Mouse (Mus musculus) urinary bladder, adult 18-20 months (tissue): Measurements from ENCODE around the gene Trnau1ap.
"Not testable (repeated sequence)": the region's sequence is repeated elsewhere in the genome, so short reads cannot be mapped to it uniquely, and the experiment has no call there.

ENCODE experiments used
- DNase-seq, 2 experiments: peaks; one replicate each; pipeline ENCODE4 v3.0.0; 2022; ENCODE audit warnings: low spot score in 2 of 2, mixed read lengths in 2 of 2

The Trnau1ap gene

DNA sequence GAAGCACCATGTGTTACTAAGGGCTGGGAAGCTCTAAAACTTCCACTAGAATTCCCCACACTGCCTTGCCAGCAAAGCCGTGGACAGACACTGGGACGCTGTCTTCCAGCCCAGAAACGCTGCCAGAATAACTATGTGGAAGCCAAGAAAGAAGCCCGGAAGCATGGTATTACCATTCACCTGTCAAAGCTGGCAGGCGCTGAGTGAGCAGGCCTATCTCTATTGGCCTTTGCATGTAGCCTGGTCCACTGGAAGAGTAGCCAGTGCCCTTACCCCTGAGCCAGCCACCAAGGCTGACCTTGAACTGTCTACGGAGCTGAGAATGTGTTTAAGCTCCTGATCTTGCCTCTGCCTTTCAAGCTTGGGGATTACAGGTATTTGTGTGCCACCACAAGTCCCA is 27.9 kb downstream of the Trnau1ap start:
- no peak for DNase-seq

DNA sequence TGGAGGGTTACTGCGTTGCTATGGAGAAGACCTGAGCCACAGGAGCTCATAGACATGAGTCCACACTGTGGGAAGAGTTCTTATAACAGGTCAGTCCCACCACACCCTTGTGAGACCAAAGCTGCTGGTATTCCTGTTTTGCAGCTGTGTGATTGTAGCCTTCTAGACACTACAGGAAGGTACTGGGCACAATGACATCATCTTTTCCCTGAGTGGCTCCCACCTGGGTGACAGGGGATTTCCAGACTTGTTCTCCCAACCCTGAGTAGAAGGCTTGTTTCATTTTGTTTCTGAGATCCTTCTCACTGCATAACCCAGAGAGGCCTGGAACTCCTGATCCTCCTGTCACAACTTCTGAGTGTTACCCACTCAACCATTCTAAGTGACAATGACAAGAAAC is 29.5 kb downstream of the Trnau1ap start:
- DNase-seq, result no peak

DNA sequence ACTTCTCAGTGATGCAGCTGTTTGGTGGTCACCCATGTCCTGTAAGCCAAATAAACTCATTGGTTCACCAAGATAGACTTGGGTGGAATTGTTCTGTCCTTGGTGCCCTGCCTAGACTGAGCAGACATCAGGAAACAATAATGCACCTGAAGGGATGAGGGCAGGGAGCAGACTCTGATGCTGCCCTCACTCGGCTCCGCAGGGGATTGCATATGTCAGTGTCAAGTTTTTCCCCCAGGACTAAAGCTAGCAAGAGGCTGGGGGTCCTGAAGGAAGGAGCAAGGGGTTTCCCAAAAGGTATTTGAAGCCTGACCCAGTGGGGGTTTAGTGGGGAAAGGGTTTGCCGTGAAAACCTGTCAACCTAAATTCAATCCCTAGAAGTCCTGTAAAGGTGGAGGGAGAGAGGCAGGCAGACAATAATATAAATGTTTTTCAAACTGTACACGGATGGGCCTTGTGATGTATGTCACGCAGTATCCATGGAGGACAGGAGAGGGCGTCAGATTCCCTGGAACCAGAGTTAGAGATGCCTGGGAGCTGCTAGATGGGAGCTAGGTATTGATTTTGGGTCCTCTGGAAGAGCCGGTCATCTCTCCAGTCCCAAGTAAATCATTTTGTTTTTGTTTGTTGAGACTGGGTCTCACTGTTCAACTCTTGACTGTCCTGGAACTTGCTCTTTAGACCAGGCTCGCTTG is 33.5 kb downstream of the Trnau1ap start:
- DNase-seq, result no peak

DNA sequence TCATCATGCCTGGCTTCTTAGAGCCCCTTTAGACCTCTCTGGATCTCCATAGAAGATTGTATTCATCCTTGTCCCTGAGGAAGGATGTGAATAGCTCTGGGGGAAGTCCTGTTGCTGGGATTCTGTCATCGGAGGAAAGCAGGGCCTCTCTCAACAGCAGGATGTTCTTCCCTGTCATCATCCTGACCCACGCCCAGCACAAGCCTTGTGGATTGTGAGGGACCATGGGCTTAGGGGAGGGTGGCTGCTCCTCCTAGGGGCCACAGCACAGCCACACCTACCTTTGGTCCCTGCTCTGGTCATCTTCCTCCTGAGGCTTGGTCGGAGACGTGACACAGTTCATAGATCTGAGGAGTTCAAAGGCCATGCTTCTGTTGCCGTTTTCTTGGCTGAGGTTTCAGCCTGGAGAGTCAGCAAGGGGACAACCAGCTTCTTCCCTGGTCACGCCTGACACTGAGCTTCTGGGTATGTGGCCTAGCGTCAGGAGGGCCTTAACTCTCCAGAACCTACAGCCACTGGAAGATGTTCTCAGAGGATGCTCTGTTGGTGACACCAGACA is 35.6 kb downstream of the Trnau1ap start:
- no peak for DNase-seq

DNA sequence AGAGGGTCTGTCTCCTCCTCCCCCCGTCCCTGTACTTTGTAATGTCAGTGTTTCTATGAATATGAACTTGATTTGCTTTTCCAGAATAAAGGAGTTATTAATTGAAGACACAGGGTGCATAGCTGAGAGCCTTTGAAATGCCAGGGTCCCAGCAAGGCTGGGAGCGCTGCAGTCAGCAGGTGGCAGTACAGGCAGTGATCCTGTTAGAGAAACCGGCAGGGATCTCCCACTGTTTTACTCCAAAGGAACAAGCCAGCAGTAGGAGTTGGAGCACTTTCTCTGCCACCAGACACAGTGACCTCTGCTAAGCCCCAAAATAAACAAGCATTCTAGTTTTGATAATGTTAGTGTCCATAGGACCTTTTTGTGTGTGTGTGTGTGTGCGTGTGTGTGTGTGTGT is 36.4 kb downstream of the Trnau1ap start:
- DNase-seq, result no peak

DNA sequence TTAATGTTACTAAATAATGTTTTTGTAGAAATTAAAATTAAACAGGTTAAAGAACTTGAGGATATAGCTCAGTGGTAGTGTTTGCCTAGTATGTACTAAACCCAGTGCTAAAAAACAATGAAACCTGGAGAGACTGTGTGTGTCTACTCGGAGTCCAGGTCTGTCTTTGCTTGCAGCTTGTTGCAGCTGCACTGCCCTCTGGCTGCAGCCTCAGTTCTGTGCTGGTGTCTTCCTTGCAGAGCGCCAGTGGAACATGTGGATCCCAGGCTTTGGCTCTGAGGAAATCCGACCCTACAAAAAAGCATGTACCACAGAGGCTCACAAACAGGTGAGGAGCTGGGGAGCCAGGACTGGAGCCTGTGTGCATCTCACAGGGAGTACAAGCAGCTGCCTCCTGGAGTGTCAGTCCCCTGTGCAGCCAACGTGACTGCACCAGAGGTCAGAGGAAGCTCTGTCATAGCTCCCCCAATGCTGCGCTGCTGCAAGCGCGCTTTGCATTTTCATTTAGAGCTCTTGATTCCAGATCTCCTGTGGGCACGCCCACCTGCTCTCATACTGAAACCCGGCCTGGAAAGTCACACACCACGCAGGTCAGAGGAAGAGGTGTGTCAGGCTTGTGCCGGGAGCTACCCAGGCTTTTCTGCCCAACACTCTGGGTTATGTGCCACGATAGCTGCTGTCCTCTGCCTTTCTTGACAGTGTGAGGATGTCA is 37.6 kb downstream of the Trnau1ap start:
- no peak for DNase-seq

DNA sequence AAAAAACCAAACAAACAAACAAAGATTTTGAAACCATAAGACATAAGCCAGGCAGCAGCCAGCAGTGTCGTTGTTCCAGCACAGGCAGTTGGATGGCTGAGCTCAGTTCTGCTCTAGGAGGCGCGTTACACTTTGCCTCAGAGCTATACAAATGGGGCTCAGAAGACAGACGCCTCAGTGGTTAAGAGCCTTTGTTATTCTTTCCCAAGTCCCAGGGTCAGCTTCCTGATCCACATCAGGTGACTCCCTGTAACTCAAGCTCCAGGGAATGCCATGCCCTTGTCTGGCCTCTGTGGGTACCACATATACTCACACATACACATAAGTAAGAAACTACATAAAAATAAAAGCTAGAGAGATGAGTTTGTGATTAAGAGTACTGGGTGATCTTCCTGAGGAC is 38.3 kb downstream of the Trnau1ap start:
- DNase-seq, result no peak

DNA sequence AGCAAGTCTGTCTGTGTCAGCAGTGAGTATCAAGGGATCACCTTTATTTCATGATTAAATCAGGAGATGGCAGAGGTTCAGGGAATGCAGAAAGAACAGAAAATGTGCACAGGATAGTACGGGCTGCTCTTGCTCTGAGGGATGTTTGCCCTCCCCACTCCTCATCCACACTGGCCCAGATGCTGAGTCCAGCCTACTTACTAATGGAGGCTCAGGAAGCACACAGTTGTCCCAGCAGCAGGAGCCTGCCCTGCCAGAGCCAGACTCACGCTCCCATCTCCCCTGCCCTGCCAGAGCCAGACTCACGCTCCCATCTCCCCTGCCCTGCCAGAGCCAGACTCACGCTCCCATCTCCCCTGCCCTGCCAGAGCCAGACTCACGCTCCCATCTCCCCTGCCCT is 40.5 kb downstream of the Trnau1ap start:
- DNase-seq, result not testable (repeated sequence)

DNA sequence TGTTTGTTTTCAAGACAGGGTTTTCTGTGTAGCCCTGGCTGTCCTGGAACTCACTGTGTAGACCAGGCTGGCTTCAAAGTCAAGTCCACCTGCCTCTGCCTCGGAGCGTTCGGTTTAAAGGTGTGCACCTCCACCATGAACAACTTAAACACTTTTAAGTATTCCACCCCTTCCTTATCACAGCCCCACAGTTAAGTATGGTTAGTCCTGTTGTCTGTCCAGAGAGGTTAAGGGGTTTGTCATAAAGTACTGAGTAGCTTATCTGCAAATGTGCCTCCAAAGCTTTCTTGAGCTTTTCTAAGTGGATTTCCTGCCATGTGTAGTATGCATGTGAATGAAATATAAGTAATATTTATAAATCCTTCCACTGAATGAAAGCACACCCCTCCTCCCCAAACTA is 53.4 kb downstream of the Trnau1ap start:
- DNase-seq, result no peak

DNA sequence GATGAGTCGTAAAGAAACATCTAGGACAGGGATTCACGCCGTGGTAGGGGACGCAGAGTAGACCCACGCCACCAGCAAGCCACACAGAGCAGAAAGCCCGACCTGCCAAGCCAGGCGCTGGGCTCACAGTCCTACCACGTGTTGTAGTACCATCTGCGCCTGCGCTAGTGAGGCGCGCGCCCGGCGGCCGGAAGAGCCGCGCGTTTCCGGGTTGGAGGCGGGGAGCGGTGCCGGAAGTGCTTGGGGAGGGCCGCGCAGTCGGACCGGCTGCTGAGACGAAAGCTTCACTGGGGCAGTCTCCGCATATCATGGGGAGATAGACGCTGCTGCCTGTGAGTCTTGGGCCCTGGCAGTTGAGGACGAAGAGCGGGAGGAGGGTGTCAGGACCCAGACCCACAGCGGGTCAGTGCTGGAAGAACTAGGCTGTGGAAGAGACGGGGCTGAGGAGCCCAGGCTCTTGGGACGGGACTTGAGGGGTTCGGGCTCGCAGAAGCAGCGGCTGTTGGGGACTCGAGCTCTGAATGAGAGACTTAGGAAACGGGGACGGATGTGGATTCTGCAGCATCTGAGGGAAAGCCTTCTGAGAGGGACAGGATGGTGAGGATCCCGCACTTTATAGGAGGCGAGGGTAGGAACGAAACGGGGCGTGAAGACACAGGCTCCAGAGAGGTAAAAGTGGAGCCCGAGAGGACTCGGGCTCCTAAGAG is 55.0 kb downstream of the Trnau1ap start, which contains the start of gene Taf12:
Taf12 (plus strand) TSS at position 220 of the 707 bp plus-strand sequence.
- DNase-seq, result peak; percentile 87 to 89

DNA sequence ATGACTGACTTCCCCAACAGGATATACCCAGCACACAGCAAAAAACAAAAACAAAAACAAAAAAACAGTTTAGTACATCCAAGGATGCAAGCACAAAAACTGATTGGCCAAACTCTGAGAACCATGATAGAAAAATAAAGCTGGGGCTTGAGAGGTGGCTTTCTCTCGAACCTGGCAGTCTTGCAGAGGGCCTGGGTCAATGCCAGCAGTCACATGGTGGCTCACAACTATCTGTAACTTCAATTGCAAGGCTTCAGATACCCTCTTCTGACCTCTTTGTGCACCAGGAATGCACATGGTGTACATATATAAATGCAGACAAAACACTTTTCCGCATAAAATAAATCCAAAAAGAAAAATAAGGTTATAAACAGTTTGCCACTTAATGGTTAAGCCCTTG is 56.2 kb downstream of the Trnau1ap start:
- no peak for DNase-seq

DNA sequence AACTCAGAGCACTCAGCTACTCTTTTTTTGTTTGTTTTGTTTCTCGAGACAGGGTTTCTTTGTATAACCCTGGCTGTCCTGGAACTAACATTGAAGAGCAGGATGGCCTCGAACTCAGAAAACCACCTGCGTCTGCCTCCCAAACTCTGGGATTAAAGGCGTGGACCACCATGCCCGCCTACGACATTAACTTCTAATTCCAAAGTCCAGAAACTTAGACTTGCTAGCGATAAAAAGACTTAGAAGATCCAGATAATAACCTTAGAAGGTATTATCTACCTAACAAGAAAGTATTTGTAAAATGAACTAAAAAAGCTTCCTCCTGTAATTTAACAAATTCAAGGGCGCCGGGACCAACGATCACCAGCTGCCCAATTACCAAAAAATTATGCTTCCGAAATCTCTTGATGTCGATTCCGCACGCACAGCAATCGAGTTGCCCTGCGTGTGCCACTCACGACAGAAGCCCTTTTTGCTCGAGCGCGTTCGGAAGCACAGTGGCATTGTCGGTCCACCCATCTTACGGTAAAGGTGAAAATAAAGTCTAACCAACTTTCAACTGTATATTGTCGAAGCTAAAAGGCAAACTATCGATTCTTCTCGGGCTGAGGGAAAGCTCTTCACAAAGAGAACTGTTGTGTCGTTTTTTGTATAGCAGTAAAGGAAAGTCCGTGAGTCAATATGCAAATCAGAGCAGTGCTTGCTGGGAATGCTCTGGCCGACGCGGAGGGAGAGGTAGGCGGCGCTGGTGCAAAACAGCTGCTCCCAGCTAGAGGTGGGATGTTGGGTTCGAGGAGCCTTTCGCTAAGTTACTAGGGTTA is 59.4 kb downstream of the Trnau1ap start:
- peak; percentile 68 to 73 for DNase-seq

DNA sequence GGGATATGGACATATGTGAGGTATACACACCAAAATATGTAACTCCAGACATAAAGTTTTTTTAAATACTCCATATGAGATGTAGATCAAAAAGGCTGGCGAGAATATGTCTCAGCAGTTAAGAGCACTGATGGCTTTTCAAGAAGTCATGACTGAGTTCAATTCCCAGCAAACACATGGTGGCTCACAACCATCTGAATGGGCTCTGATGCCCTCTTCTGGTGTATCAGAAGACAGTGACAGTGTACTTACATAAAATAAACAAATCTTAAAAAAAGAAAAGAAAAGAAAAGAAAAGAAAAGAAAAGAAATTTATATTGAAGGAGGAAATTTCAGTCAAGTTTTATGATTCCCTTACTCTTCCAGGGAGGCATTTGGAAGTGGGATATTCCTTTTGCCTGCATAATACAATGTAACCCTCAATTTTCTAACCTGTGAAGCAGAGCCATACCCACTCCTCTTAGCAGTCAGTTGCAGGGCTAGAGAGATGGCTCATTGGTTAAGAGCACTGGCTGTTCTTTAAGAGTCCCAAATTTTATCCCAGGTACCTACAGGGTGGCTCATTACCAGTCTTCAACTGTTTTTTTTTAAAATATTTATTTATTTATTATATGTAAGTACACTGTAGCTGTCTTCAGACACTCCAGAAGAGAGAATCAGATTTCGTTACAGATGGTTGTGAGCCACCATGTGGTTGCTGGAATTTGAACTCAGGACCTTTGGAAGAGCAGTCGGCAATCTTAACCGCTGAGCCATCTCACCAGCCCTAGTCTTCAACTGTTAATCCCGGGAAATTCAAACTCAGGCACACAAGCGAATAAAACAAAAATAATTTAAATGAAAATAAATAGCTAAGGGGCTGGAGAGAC is 60.2 kb downstream of the Trnau1ap start:
- no peak for DNase-seq

DNA sequence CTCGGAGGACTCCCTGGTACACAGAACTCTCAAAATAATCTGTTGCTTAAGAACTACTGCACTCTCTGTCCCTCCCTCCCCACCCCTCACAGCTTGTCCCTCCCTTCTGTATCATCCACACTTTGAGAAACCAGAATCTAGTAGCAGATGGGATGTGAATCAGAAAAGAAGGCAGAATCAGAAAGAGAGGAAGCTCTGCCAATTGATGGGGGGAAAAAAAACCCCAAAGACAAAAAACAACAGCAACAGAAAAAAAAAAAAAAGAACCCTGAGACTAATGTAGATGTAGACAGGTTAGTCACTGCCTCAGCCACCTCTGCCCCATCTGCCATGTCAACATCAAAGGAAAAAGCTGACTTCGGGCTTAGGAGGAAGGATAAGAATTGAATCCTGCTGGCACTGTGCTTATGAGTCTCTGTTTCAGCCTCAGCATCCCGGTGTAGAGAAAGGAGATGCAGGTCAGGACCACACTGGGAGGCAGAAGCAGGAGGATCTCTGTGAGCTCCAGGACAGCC is 62.4 kb downstream of the Trnau1ap start:
- DNase-seq, result no peak

DNA sequence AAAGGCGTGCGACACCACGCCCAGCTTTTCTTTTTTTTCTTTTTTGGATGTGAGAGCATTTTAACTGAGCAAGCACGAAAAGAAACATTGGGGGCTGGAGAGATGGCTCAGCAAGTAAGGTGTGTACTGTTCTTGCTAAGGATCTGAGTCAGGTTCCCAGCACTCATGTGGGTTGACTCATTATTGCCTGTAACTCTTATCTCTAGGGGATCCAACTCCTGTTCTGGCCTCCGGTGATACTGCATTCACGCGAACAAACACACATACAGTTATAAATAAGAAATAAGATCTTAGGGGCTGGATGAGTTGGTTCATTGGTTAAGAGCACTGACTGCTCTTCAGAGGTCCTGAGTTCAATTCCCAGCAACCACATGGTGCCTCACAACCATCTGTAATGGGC is 66.0 kb downstream of the Trnau1ap start:
- DNase-seq, result no peak

DNA sequence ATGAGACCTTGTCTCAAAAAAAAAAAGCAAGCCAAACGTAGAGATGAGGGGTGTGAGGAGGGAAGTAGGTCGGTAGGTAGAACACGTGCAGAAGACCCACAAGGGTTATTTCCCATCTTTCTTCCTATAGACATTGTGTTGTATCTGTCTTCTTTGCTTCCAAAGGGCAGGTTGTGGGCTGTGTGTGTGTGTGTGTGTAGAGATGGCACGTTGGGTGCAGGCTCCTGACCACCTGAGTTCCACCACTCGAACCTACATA is 67.1 kb downstream of the Trnau1ap start:
- no peak for DNase-seq
